Mouse (Mus musculus): ENCODE results near the gene Ccl4. TPM values are rescaled to one million over a fixed set of nuclear protein-coding genes. Genes with fewer than 3 reads are reported as not detected.

Gene Ccl4
- total RNA-seq (2014; fragmentation: Nextera tagmentation) (not detected in 2 replicates), total RNA-seq (2017) (0.38 TPM in 1 of 2 replicates, not detected in the other), polyA plus RNA-seq (2012) (not detected in 2 replicates)

- Histone ChIP-seq H3K4me1 (ENCODE audit: insufficient read depth, low read depth, low read length) (no peaks in the 10 kb centered on the region), H3K36me3 (replicated peaks) (no peaks in the 10 kb centered on the region), H3K9me3 (replicated peaks) (no peaks in the 10 kb centered on the region), H3K27me3 (ENCODE audit: insufficient read depth, low read length) (peaks cover 11% of the 10 kb centered on the region), H3K4me3 (ENCODE audit: low read depth, low read length) (no peak within 1 kb of the TSS)
- DNase-seq (ENCODE audit: low spot score) (no peak), ATAC-seq (ENCODE audit: extremely low read depth, insufficient number of reproducible peaks, low FRiP score, poor library complexity, severe bottlenecking) (no peak)
- TF ChIP-seq GATA1 (IDR thresholded peaks at IDR 0.05; ENCODE audit: borderline replicate concordance, low read length) (no peak), GATA2 (IDR thresholded peaks at IDR 0.05; ENCODE audit: borderline replicate concordance, low read depth, low read length) (no peak), POLR2AphosphoS5 (IDR thresholded peaks at IDR 0.05; ENCODE audit: insufficient replicate concordance, low read depth, low read length) (no peak), TAL1 (conservative IDR thresholded peaks at IDR 0.05; ENCODE audit: low read depth, low read length) (no peak), CTCF (IDR thresholded peaks at IDR 0.05; ENCODE audit: low read depth, low read length) (no peak)
Measured at GRCm38 (mm10) chr11:83662204-83662603, at the start of gene Ccl4. Gene Ccl4 (plus strand): TSS chr11:83662584.

GRCm38 (mm10) chr11:83616586-83616985, 45.8 kb upstream of the Ccl4 start:
- TF ChIP-seq GATA1 (IDR thresholded peaks at IDR 0.05; ENCODE audit: borderline replicate concordance, low read length) (no peak), POLR2AphosphoS5 (IDR thresholded peaks at IDR 0.05; ENCODE audit: insufficient replicate concordance, low read depth, low read length) (no peak), CTCF (IDR thresholded peaks at IDR 0.05; ENCODE audit: low read depth, low read length) (no peak), GATA2 (IDR thresholded peaks at IDR 0.05; ENCODE audit: borderline replicate concordance, low read depth, low read length) (no peak), TAL1 (conservative IDR thresholded peaks at IDR 0.05; ENCODE audit: low read depth, low read length) (no peak)
- ATAC-seq (ENCODE audit: extremely low read depth, insufficient number of reproducible peaks, low FRiP score, poor library complexity, severe bottlenecking) (no peak), DNase-seq (ENCODE audit: low spot score) (no peak)
- Histone ChIP-seq H3K9me3 (replicated peaks) (no peaks in the 10 kb centered on the region), H3K4me1 (ENCODE audit: insufficient read depth, low read depth, low read length) (no peaks in the 10 kb centered on the region), H3K27me3 (ENCODE audit: insufficient read depth, low read length) (peaks cover 7% of the 10 kb centered on the region; the same call in 1 of the 2 replicates), H3K36me3 (replicated peaks) (no peaks in the 10 kb centered on the region), H3K4me3 (ENCODE audit: low read depth, low read length) (no peak overlapping the region)

- Histone ChIP-seq H3K36me3 (replicated peaks) (no peaks in the 10 kb centered on the region), H3K4me1 (ENCODE audit: insufficient read depth, low read depth, low read length) (no peaks in the 10 kb centered on the region), H3K9me3 (replicated peaks) (no peaks in the 10 kb centered on the region), H3K27me3 (ENCODE audit: insufficient read depth, low read length) (peaks cover 11% of the 10 kb centered on the region; the same call in 1 of the 2 replicates), H3K4me3 (ENCODE audit: low read depth, low read length) (no peak overlapping the region)
- DNase-seq (ENCODE audit: low spot score) (no peak), ATAC-seq (ENCODE audit: extremely low read depth, insufficient number of reproducible peaks, low FRiP score, poor library complexity, severe bottlenecking) (no peak)
- TF ChIP-seq POLR2AphosphoS5 (IDR thresholded peaks at IDR 0.05; ENCODE audit: insufficient replicate concordance, low read depth, low read length) (no peak), GATA1 (IDR thresholded peaks at IDR 0.05; ENCODE audit: borderline replicate concordance, low read length) (no peak), GATA2 (IDR thresholded peaks at IDR 0.05; ENCODE audit: borderline replicate concordance, low read depth, low read length) (no peak), TAL1 (conservative IDR thresholded peaks at IDR 0.05; ENCODE audit: low read depth, low read length) (no peak), CTCF (IDR thresholded peaks at IDR 0.05; ENCODE audit: low read depth, low read length) (no peak)
Measured at GRCm38 (mm10) chr11:83618238-83618637, 44.1 kb upstream of the Ccl4 start.

GRCm38 (mm10) chr11:83619037-83619436, 43.3 kb upstream of the Ccl4 start:
- no peaks in the 10 kb centered on the region for H3K4me1 ChIP-seq (ENCODE audit: insufficient read depth, low read depth, low read length)
- no peaks in the 10 kb centered on the region for H3K9me3 ChIP-seq (replicated peaks)
- H3K27me3 ChIP-seq (ENCODE audit: insufficient read depth, low read length) = peaks cover 12% of the 10 kb centered on the region; the same call in 1 of the 2 replicates
- DNase-seq (ENCODE audit: low spot score) = no peak
- H3K4me3 ChIP-seq (ENCODE audit: low read depth, low read length) = no peak overlapping the region
- no peak for TF ChIP-seq TAL1 (conservative IDR thresholded peaks at IDR 0.05; ENCODE audit: low read depth, low read length)
- TF ChIP-seq GATA1 (IDR thresholded peaks at IDR 0.05; ENCODE audit: borderline replicate concordance, low read length) = no peak
- no peak for TF ChIP-seq GATA2 (IDR thresholded peaks at IDR 0.05; ENCODE audit: borderline replicate concordance, low read depth, low read length)
- TF ChIP-seq POLR2AphosphoS5 (IDR thresholded peaks at IDR 0.05; ENCODE audit: insufficient replicate concordance, low read depth, low read length) = no peak
- no peak for TF ChIP-seq CTCF (IDR thresholded peaks at IDR 0.05; ENCODE audit: low read depth, low read length)
- ATAC-seq (ENCODE audit: extremely low read depth, insufficient number of reproducible peaks, low FRiP score, poor library complexity, severe bottlenecking) = no peak
- no peaks in the 10 kb centered on the region for H3K36me3 ChIP-seq (replicated peaks)

- H3K9me3 ChIP-seq (replicated peaks) = no peaks in the 10 kb centered on the region
- no peak for DNase-seq (ENCODE audit: low spot score)
- H3K27me3 ChIP-seq (ENCODE audit: insufficient read depth, low read length) = peaks cover 13% of the 10 kb centered on the region; the same call in 1 of the 2 replicates
- ATAC-seq (ENCODE audit: extremely low read depth, insufficient number of reproducible peaks, low FRiP score, poor library complexity, severe bottlenecking) = no peak
- H3K4me3 ChIP-seq (ENCODE audit: low read depth, low read length) = no peak overlapping the region
- H3K4me1 ChIP-seq (ENCODE audit: insufficient read depth, low read depth, low read length) = no peaks in the 10 kb centered on the region
- H3K36me3 ChIP-seq (replicated peaks) = no peaks in the 10 kb centered on the region
- TF ChIP-seq CTCF (IDR thresholded peaks at IDR 0.05; ENCODE audit: low read depth, low read length) = no peak
- TF ChIP-seq TAL1 (conservative IDR thresholded peaks at IDR 0.05; ENCODE audit: low read depth, low read length) = no peak
- TF ChIP-seq GATA2 (IDR thresholded peaks at IDR 0.05; ENCODE audit: borderline replicate concordance, low read depth, low read length) = no peak
- no peak for TF ChIP-seq GATA1 (IDR thresholded peaks at IDR 0.05; ENCODE audit: borderline replicate concordance, low read length)
- TF ChIP-seq POLR2AphosphoS5 (IDR thresholded peaks at IDR 0.05; ENCODE audit: insufficient replicate concordance, low read depth, low read length) = no peak
Measured at GRCm38 (mm10) chr11:83623586-83623985, 38.8 kb upstream of the Ccl4 start.

- no peak for ATAC-seq (ENCODE audit: extremely low read depth, insufficient number of reproducible peaks, low FRiP score, poor library complexity, severe bottlenecking)
Measured at GRCm38 (mm10) chr11:83628808-83629207, 33.6 kb upstream of the Ccl4 start.

More at GRCm38 (mm10) chr11:83628808-83629207, 33.6 kb upstream of the Ccl4 start:
- Histone ChIP-seq H3K4me1 (ENCODE audit: insufficient read depth, low read depth, low read length) (no peaks in the 10 kb centered on the region), H3K9me3 (replicated peaks) (no peaks in the 10 kb centered on the region), H3K27me3 (ENCODE audit: insufficient read depth, low read length) (peaks cover 10% of the 10 kb centered on the region), H3K4me3 (ENCODE audit: low read depth, low read length) (no peak overlapping the region), H3K36me3 (replicated peaks) (no peaks in the 10 kb centered on the region)
- TF ChIP-seq TAL1 (conservative IDR thresholded peaks at IDR 0.05; ENCODE audit: low read depth, low read length) = no peak
- no peak for TF ChIP-seq GATA1 (IDR thresholded peaks at IDR 0.05; ENCODE audit: borderline replicate concordance, low read length)
- no peak for TF ChIP-seq GATA2 (IDR thresholded peaks at IDR 0.05; ENCODE audit: borderline replicate concordance, low read depth, low read length)
- TF ChIP-seq CTCF (IDR thresholded peaks at IDR 0.05; ENCODE audit: low read depth, low read length) = no peak
- no peak for TF ChIP-seq POLR2AphosphoS5 (IDR thresholded peaks at IDR 0.05; ENCODE audit: insufficient replicate concordance, low read depth, low read length)
- no peak for DNase-seq (ENCODE audit: low spot score)

All from G1E (cell line).